Mouse (Mus musculus) thymus, adult 18-20 months (tissue): ENCODE measurements at regions not wholly inside any gene's neighbourhood (a gene's known extent, or its start where the extent isn't known, plus 50 kb on each side); places are given as distances from the start of the nearest gene placed in this dataset.

ENCODE experiments used
- DNase-seq, 2 experiments: peaks; one replicate each; pipeline ENCODE4 v3.0.0; 2022; ENCODE audit warnings: mixed read lengths in 2 of 2

GRCm38 (mm10) chr1:177568056-177568816 is 126.1 kb downstream of the Zbtb18 start:
- no peak for DNase-seq

- no peak for DNase-seq
These were observed 127.4 kb downstream of the Zbtb18 start for GRCm38 (mm10) chr1:177569572-177569971.

GRCm38 (mm10) chr1:177573017-177573725 is 131.0 kb downstream of the Zbtb18 start:
- no peak for DNase-seq

- DNase-seq, result no peak
These were observed 131.6 kb downstream of the Zbtb18 start for GRCm38 (mm10) chr1:177573781-177574180.

GRCm38 (mm10) chr1:177574312-177574711 is 132.2 kb downstream of the Zbtb18 start:
- DNase-seq, result no peak

- DNase-seq, result no peak
These were observed 142.2 kb downstream of the Zbtb18 start for GRCm38 (mm10) chr1:177584302-177584886.

- DNase-seq, result no peak
These were observed 143.2 kb downstream of the Zbtb18 start for GRCm38 (mm10) chr1:177585320-177585719.

GRCm38 (mm10) chr1:177589034-177589433 is 140.6 kb upstream of the 1700016C15Rik start:
- DNase-seq, result no peak

GRCm38 (mm10) chr1:177589656-177590055 is 140.0 kb upstream of the 1700016C15Rik start:
- DNase-seq, result no peak

- DNase-seq, result no peak
These were observed 137.9 kb upstream of the 1700016C15Rik start for GRCm38 (mm10) chr1:177591742-177592141.

- DNase-seq, result no peak
These were observed 137.3 kb upstream of the 1700016C15Rik start for GRCm38 (mm10) chr1:177592337-177592736.

GRCm38 (mm10) chr1:177594341-177594740 is 135.3 kb upstream of the 1700016C15Rik start:
- DNase-seq, result no peak

GRCm38 (mm10) chr1:177595326-177595914 is 134.2 kb upstream of the 1700016C15Rik start:
- DNase-seq, result no peak

- no peak for DNase-seq
These were observed 132.6 kb upstream of the 1700016C15Rik start for GRCm38 (mm10) chr1:177597036-177597435.

- DNase-seq, result no peak
These were observed 124.2 kb upstream of the 1700016C15Rik start for GRCm38 (mm10) chr1:177605353-177605969.

GRCm38 (mm10) chr1:177607565-177607964 is 122.0 kb upstream of the 1700016C15Rik start:
- DNase-seq, result no peak

GRCm38 (mm10) chr1:177608551-177609020 is 121.0 kb upstream of the 1700016C15Rik start:
- no peak for DNase-seq

- no peak for DNase-seq
These were observed 120.4 kb upstream of the 1700016C15Rik start for GRCm38 (mm10) chr1:177609226-177609625.

- no peak for DNase-seq
These were observed 119.9 kb upstream of the 1700016C15Rik start for GRCm38 (mm10) chr1:177609683-177610082.

- no peak for DNase-seq
These were observed 119.5 kb upstream of the 1700016C15Rik start for GRCm38 (mm10) chr1:177610156-177610555.

GRCm38 (mm10) chr1:177612546-177612945 is 117.1 kb upstream of the 1700016C15Rik start:
- DNase-seq, result no peak

GRCm38 (mm10) chr1:177615609-177616008 is 114.0 kb upstream of the 1700016C15Rik start:
- DNase-seq, result no peak
